Mouse (Mus musculus) urinary bladder, postnatal 25 days (tissue): Measurements from ENCODE around the gene Rrm2.

Source experiments
- DNase-seq: peaks from one replicate; pipeline ENCODE4 v3.0.0; 2022; ENCODE audit warnings: low spot score

Rrm2 gene

DNA sequence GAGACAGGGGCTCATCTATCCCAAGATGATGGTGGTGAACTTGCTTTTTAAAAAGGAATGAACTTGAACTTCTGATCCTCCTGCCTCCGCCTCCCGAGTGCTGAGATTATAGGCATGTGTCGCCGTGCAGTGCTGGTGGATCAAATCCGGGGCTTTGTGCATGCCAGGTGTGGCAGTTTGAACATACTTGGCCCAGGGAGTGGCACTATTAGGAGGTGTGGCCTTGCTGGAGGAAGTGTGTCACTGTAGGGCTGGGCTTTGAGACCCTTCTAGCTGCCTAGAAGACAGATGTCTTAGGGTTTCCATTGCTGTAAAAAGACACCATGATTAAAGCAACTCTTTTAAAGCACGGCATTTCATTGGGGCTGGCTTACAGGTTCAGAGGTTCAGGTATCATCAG, 42.5 kb downstream of the Rrm2 start:
- DNase-seq = no peak

DNA sequence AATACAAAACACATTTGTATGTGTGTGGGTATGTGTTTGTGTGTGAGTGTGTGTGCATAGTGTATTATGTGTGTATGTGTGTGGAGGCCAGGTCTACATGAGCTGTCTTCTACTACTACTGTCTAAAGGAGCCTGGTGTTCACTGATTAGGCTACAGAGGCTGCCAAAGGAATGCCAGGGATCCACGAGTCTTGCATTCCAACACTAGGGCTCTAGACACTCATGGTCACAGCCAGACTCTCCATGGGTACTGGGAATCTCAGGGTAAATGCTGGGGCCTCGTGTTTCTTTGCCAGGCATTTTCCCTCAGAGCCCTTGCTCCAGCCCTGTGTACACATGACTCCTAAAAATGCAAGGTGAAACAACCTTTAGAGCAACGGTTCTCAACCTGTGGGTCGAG, 45.6 kb downstream of the Rrm2 start:
- no peak for DNase-seq

DNA sequence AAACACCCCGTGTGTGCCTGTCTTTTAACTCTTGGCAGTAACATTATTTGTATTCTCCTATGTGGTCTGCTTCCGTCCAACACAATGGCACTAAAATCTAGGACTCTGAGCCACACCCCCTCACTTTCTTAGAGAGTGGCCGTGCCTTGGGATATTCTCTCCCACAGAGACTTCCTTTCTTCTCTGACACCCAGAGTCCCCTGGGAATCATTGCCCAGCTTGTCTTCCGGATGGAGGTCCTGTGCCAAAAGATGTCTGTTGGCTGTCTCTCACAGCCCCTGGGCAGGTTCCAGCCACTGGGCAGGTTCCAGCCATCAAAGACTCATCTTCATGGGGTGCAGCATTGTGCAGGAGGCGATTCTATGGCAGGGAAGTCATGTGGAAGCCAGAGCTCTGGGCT, 46.7 kb downstream of the Rrm2 start:
- DNase-seq = no peak

DNA sequence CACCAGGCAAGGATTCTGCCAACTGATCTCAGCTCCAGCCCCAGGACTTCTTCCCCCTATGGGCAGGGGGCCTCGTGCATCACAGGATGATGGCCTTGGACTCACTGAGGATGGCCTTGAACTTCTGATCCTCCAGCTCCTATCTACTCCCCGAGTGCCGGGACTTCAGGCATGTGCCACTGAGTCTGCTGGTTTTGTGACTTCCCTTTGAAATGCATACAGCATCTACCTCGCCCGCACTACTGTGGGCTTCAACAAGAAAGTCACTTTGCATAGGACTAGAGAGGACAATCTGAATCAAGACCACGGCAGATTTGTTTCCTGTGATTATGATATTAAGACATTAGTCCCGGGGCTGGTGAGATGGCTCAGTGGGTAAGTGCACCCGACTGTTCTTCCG, 47.4 kb downstream of the Rrm2 start:
- DNase-seq = no peak

DNA sequence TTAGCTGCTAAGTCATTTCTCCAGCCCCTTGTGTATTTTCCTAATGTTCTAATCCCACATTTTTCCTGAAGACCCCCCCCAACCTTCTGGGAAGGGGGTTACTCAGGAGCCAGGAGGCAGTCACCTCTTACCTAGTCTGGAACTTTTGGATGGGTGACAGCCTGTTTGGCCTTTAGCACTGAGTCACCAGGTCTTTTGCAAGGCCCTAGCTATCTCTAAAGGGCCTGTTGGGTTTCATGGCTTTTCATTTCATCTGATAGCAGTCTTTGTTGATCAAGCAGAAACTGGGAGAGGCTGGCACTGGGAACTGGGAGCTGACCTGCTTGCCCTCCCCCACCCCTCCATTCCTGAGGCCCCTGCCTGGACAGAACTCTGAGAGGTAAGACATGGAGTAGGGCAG, 49.3 kb downstream of the Rrm2 start:
- DNase-seq = no peak

DNA sequence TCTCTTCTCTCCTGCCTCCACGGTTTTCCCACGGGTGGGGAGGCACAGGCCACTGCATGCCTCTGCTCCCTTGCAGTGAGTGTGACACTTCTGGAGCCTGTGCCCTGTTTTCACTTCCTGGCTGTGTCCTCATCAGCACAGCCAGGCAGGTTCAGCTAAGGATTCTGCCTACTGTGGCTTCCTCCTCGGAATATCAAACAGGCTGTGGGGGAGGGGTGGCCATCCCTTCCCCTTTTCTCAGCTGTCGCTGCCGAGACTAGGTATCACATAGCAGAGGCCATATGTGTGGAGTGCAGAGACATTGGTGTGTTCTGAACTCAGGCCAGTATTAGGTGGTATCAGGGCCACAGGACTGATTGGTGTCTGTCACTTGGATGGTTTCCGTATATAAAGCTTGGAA, 50.3 kb downstream of the Rrm2 start:
- DNase-seq = no peak

DNA sequence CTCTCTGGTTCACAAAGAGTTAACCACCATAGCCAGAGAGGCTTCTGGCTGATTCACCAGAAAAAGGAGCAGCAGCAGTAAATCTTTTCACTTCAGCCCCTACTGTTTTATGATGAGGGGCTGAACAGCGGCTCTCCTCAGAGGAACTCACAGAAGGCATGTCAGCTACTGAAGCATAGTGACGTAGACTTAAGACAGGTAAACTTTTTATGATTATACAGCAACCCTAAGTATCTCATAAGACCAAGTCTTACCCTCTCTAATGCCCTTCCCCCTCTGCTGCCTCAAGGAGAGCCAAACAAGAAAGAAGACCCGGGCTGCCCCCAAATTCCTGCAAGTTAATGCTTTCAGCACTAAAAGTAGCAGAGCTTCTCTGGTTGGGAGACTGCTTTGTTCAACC, 54.2 kb downstream of the Rrm2 start:
- no peak for DNase-seq
